Mouse (Mus musculus): ENCODE measurements around the gene Ccdc187. TPM values are rescaled to one million over a fixed set of nuclear protein-coding genes. Genes with fewer than 3 reads are reported as not detected.

Gene Ccdc187
- total and polyA plus RNA-seq, 2 experiments from 2014 or later: 0.16 to 2.8 TPM

DNA sequence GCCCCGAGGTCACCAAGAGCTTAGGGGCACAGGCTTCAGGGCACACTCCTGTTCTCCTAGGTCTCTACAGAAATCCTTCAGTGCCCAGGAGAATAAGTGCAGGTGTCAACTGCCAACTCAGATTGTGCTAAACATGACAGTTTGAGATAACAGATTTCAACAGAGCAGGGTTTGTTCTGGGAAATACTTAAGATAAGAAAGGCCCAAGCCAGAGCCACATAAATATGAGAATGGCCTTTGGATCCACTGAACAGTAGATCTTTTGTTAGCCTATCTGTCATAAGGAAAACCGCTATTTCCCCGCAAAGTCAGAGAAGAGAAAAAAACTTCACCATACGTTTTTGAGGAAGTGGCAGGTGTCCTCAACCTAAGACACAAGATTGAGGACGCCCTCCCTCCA lies 60.1 kb downstream of the Ccdc187 start:
- DNase-seq (ENCODE audit: low spot score): no peak
- no peak for ATAC-seq (ENCODE audit: low FRiP score)
- H3K36me3 ChIP-seq (ENCODE audit: insufficient read depth, low read length): 0 out of 2 replicates have a peak, but pooled peaks cover 2% of the 10 kb centered on the region
- no peaks in the 10 kb centered on the region for H3K4me1 ChIP-seq (ENCODE audit: insufficient read depth, low read length)
- no peaks in the 10 kb centered on the region for H3K27me3 ChIP-seq (ENCODE audit: insufficient read depth, low read length)
- H3K9me3 ChIP-seq (ENCODE audit: low read length): no peaks in the 10 kb centered on the region
- 85% methylated on average over 5 of the region's 5 CpGs for WGBS
- no peak overlapping the region for H3K4me2 ChIP-seq (ENCODE audit: low read depth, low read length, poor library complexity, severe bottlenecking)
- H3K9ac ChIP-seq (replicated peaks; ENCODE audit: low read length, poor library complexity, severe bottlenecking): no peak overlapping the region
- H3K4me3 ChIP-seq (ENCODE audit: low read depth, low read length): no peak overlapping the region
- no peak for TF ChIP-seq CTCF (IDR thresholded peaks at IDR 0.05)
- H3K27ac ChIP-seq (ENCODE audit: low read depth, low read length): no peak overlapping the region

DNA sequence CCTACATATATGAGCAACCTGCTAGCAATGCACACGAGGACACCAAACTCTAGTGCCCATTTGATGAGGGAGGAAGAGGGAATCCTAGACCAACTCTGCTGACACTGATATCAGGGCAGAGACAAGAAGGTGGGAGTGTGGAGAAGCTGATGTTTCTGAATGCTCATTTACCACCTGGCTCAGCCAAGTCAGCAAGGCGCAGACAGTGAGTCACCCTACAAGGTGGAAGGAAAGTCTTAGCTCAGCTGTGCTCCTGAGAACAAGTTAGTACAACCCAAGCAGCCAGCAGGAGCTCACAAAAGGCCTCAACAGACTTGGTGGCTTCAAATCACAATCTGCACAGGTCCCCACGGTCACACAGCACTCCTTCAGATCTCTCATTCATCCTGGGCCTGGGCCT lies 63.0 kb downstream of the Ccdc187 start:
- ATAC-seq (ENCODE audit: low FRiP score) (no peak), DNase-seq (ENCODE audit: low spot score) (no peak)
- H3K27me3 ChIP-seq (ENCODE audit: insufficient read depth, low read length): no peaks in the 10 kb centered on the region
- H3K36me3 ChIP-seq (ENCODE audit: insufficient read depth, low read length): 0 out of 2 replicates have a peak, but pooled peaks cover 2% of the 10 kb centered on the region
- no peak for TF ChIP-seq CTCF (IDR thresholded peaks at IDR 0.05)
- H3K4me2 ChIP-seq (ENCODE audit: low read depth, low read length, poor library complexity, severe bottlenecking): no peak overlapping the region
- no peak overlapping the region for H3K27ac ChIP-seq (ENCODE audit: low read depth, low read length)
- no peaks in the 10 kb centered on the region for H3K4me1 ChIP-seq (ENCODE audit: insufficient read depth, low read length)
- H3K9me3 ChIP-seq (ENCODE audit: low read length): no peaks in the 10 kb centered on the region
- 82% methylated on average over 3 of the region's 3 CpGs for WGBS
- H3K9ac ChIP-seq (replicated peaks; ENCODE audit: low read length, poor library complexity, severe bottlenecking): 0 out of 2 replicates have a peak overlapping the region, but pooled peaks have one; percentile 13
- H3K4me3 ChIP-seq (ENCODE audit: low read depth, low read length): no peak overlapping the region

DNA sequence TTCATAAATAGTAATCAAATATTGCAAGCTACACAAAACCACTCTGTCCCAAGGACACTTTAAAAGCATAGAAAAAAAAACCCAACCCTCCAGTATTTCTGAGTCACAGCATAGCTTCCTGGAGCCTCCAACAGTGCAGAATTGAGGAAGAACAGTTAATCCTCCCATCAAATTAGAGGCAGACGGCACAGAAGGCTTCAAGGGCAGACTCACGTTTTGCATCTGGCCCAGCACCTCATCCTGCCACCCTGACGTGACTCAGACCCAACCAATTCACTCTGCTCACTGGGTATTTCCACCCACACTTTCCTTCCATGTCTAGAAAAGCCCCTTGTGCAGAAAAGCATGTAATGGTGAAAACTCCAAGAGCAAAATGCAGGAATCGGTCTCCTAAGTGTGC lies 64.1 kb downstream of the Ccdc187 start:
- Histone ChIP-seq H3K27ac (ENCODE audit: low read depth, low read length) (no peak overlapping the region), H3K4me2 (ENCODE audit: low read depth, low read length, poor library complexity, severe bottlenecking) (no peak overlapping the region), H3K27me3 (ENCODE audit: insufficient read depth, low read length) (no peaks in the 10 kb centered on the region), H3K36me3 (ENCODE audit: insufficient read depth, low read length) (peaks cover 5% of the 10 kb centered on the region; the same call in 1 of the 2 replicates), H3K9me3 (ENCODE audit: low read length) (no peaks in the 10 kb centered on the region), H3K9ac (replicated peaks; ENCODE audit: low read length, poor library complexity, severe bottlenecking) (no peak overlapping the region), H3K4me3 (ENCODE audit: low read depth, low read length) (no peak overlapping the region), H3K4me1 (ENCODE audit: insufficient read depth, low read length) (no peaks in the 10 kb centered on the region)
- 59% methylated on average over 4 of the region's 4 CpGs for whole genome bisulfite sequencing
- ATAC-seq (ENCODE audit: low FRiP score) (no peak), DNase-seq (ENCODE audit: low spot score) (no peak)
- TF ChIP-seq CTCF (IDR thresholded peaks at IDR 0.05): no peak

DNA sequence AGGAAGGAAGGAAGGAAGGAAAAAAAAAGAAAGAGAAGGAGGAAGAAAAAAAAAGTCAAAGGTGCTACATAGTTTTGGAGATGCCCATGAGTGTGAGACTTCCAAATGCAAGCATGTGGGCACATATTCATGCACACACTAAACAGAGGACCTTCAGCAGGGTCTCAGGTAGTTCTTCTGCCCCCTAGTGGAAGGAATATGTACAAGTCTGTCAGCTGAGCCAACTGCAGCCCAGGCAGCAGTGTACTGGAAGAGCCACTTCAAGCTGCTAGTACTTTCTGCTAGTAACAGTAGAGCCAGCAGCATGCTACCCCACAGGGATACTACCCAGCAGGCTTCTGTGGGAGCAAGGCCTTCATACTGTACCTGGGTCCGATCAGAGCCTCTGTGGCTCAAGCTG lies 66.6 kb downstream of the Ccdc187 start:
- DNase-seq (ENCODE audit: low spot score): peak; percentile 88
- WGBS: 81% methylated on average over 1 of the region's 1 CpGs
- peak; percentile 89 for TF ChIP-seq CTCF (IDR thresholded peaks at IDR 0.05)
- Histone ChIP-seq H3K4me3 (ENCODE audit: low read depth, low read length) (no peak overlapping the region), H3K9me3 (ENCODE audit: low read length) (no peaks in the 10 kb centered on the region), H3K4me2 (ENCODE audit: low read depth, low read length, poor library complexity, severe bottlenecking) (no peak overlapping the region), H3K9ac (replicated peaks; ENCODE audit: low read length, poor library complexity, severe bottlenecking) (no peak overlapping the region; the same call in 1 of the 2 replicates), H3K27me3 (ENCODE audit: insufficient read depth, low read length) (no peaks in the 10 kb centered on the region), H3K27ac (ENCODE audit: low read depth, low read length) (no peak overlapping the region), H3K4me1 (ENCODE audit: insufficient read depth, low read length) (no peaks in the 10 kb centered on the region), H3K36me3 (ENCODE audit: insufficient read depth, low read length) (peaks cover 22% of the 10 kb centered on the region)
- peak; percentile 49; the same call in 1 of the 2 replicates for ATAC-seq (ENCODE audit: low FRiP score)

DNA sequence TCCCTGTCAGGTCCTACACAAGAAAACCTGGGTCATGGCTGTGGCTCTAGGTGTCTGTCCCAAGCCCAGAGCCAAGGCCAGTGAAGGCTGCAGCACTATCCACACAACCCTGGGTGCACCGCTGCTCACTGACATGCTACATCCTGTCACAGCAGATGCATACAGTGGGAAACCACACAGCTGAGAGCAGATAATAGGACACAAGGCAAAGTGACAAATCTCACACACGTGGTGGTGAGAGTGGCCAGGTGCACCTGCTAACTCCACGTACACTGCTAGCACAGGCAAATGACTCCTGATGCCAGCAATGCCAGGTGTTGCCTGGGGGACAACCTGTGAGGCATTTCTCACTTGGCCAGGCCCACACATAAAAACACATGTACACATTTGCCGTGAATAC lies 69.1 kb downstream of the Ccdc187 start:
- no peak overlapping the region for H3K27ac ChIP-seq (ENCODE audit: low read depth, low read length)

DNA sequence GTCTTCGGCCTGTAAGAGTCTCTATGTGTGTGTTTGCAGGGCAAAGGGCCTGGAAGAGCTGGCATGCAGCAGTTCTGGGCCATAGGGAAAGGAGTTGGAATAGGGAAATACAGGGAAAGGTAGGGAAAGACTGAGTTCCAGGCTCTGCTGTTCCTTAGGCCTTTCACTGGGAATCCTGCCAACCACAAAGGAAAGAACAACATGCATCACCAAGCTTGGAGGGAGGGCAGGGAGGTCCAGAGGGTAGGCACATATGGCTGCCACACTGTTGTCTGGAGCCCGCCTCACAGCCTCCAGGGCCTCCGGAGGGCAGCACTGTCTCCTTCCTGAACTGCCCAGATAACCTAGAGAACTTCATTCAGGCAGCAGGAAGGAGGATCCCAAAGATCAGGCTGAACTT lies 70.4 kb downstream of the Ccdc187 start:
- 90% methylated on average over 3 of the region's 3 CpGs for WGBS
- no peak for TF ChIP-seq CTCF (IDR thresholded peaks at IDR 0.05)
- Histone ChIP-seq H3K4me3 (ENCODE audit: low read depth, low read length) (no peak overlapping the region), H3K27me3 (ENCODE audit: insufficient read depth, low read length) (no peaks in the 10 kb centered on the region), H3K4me1 (ENCODE audit: insufficient read depth, low read length) (no peaks in the 10 kb centered on the region), H3K36me3 (ENCODE audit: insufficient read depth, low read length) (peaks cover 57% of the 10 kb centered on the region), H3K9me3 (ENCODE audit: low read length) (no peaks in the 10 kb centered on the region), H3K4me2 (ENCODE audit: low read depth, low read length, poor library complexity, severe bottlenecking) (no peak overlapping the region), H3K9ac (replicated peaks; ENCODE audit: low read length, poor library complexity, severe bottlenecking) (no peak overlapping the region), H3K27ac (ENCODE audit: low read depth, low read length) (no peak overlapping the region)
- peak; percentile 37 for DNase-seq (ENCODE audit: low spot score)
- ATAC-seq (ENCODE audit: low FRiP score): no peak

More for the DNA sequence above, 69.1 kb downstream of the Ccdc187 start:
- Histone ChIP-seq H3K36me3 (ENCODE audit: insufficient read depth, low read length) (peaks cover 45% of the 10 kb centered on the region), H3K4me3 (ENCODE audit: low read depth, low read length) (no peak overlapping the region), H3K4me2 (ENCODE audit: low read depth, low read length, poor library complexity, severe bottlenecking) (no peak overlapping the region), H3K9ac (replicated peaks; ENCODE audit: low read length, poor library complexity, severe bottlenecking) (no peak overlapping the region), H3K4me1 (ENCODE audit: insufficient read depth, low read length) (no peaks in the 10 kb centered on the region), H3K27me3 (ENCODE audit: insufficient read depth, low read length) (no peaks in the 10 kb centered on the region), H3K9me3 (ENCODE audit: low read length) (no peaks in the 10 kb centered on the region)
- no peak for DNase-seq (ENCODE audit: low spot score)
- ATAC-seq (ENCODE audit: low FRiP score): no peak
- 95% methylated on average over 4 of the region's 4 CpGs for WGBS
- TF ChIP-seq CTCF (IDR thresholded peaks at IDR 0.05): no peak

Measured in midbrain, postnatal 0 days (tissue).